ENCODE assay signal across 9 mouse cellular contexts in genomic region chr1:38836477-38836872, GRCm38 (mm10). TPM values are rescaled to one million over a fixed set of nuclear protein-coding genes. Genes with fewer than 3 reads are reported as not detected.
DNase-seq lines count a peak whose midpoint lies in the region; ATAC-seq and TF ChIP-seq lines count a peak whose summit lies in the region.
"Had no signal": no experiment of that assay in that cellular context is flagged by ENCODE, and none has a peak within 500 bp of the region (broad histone marks: within the 10 kb centered on the region; RNA-seq: fewer than 3 reads in every experiment).

Gene Lonrf2, minus strand, starts transcription at chr1:38836711.

- ATAC-seq in kidney, embryonic 14.5 days (ENCODE audit: low FRiP score, low TSS enrichment): peak; percentile 74
- ATAC-seq in frontal cortex, adult (ENCODE audit: low TSS enrichment): peak; percentile 82
- ATAC-seq in midbrain, embryonic 12.5 days (ENCODE audit: low FRiP score, low read depth): peak; percentile 81

- peaks cover 11% of the 10 kb centered on the region for H3K27me3 ChIP-seq in kidney, embryonic 14.5 days (ENCODE audit: control insufficient read depth, insufficient read depth, low read length)
- peaks cover 39% of the 10 kb centered on the region for H3K27me3 ChIP-seq in midbrain, embryonic 12.5 days
- no peaks in the 10 kb centered on the region for H3K27me3 ChIP-seq in testis, adult 2 months (ENCODE audit: control insufficient read depth, insufficient read depth, low read length)

- H3K4me1 ChIP-seq in kidney, embryonic 14.5 days (ENCODE audit: control insufficient read depth, insufficient read depth, low read length): peaks cover 4% of the 10 kb centered on the region; the same call in 1 of the 2 replicates
- H3K4me1 ChIP-seq in midbrain, embryonic 12.5 days: peaks cover 12% of the 10 kb centered on the region
- peaks cover 8% of the 10 kb centered on the region for H3K4me1 ChIP-seq in testis, adult 2 months (ENCODE audit: control insufficient read depth, insufficient read depth, low read length)

- H3K4me3 ChIP-seq in kidney, embryonic 14.5 days (ENCODE audit: low read length): peak within 1 kb of the TSS; percentile 67
- peak within 1 kb of the TSS; percentile 72 for H3K4me3 ChIP-seq in midbrain, embryonic 12.5 days
- peak within 1 kb of the TSS; percentile 57 for H3K4me3 ChIP-seq in testis, adult 2 months (ENCODE audit: control insufficient read depth, low read depth, low read length)
- H3K4me3 ChIP-seq: myocyte had no signal

- TF ChIP-seq CTCF in testis, adult 2 months (IDR thresholded peaks at IDR 0.05; ENCODE audit: control insufficient read depth, insufficient read depth, insufficient replicate concordance, low read depth, low read length): no peak

- no peak within 1 kb of the TSS for H3K27ac ChIP-seq in kidney, embryonic 14.5 days (ENCODE audit: low read depth, low read length)
- H3K27ac ChIP-seq in midbrain, embryonic 12.5 days (replicated peaks): peak within 1 kb of the TSS; percentile 85
- no peak within 1 kb of the TSS for H3K27ac ChIP-seq in testis, adult 2 months (ENCODE audit: control insufficient read depth, insufficient read depth, low read depth, low read length)

- WGBS in kidney, embryonic 14.5 days: 3% methylated on average over 31 of the region's 47 CpGs
- 1% methylated on average over 41 of the region's 47 CpGs for WGBS in midbrain, embryonic 12.5 days

- peak within 1 kb of the TSS; percentile 78 for H3K4me2 ChIP-seq in kidney, embryonic 14.5 days (replicated peaks; ENCODE audit: low read depth, low read length)
- H3K4me2 ChIP-seq in midbrain, embryonic 12.5 days (replicated peaks): peak within 1 kb of the TSS; percentile 98

- H3K9ac ChIP-seq in kidney, embryonic 14.5 days (ENCODE audit: low read depth, low read length): peak within 1 kb of the TSS; percentile 79
- peak within 1 kb of the TSS; percentile 81 for H3K9ac ChIP-seq in midbrain, embryonic 12.5 days (replicated peaks)

- no peak for TF ChIP-seq POLR2A in testis, adult 2 months (IDR thresholded peaks at IDR 0.05; ENCODE audit: control insufficient read depth, low read depth, low read length)

- DNase-seq in kidney, adult 11 months: no peak
- DNase-seq in cerebellum, adult 8-10 months: peak; percentile 71
- DNase-seq in layer of hippocampus, adult 9-11 months: peak; percentile 83
- no peak for DNase-seq in urinary bladder, postnatal 14 days (ENCODE audit: low spot score)

- H3K36me3 ChIP-seq in kidney, embryonic 14.5 days (ENCODE audit: control insufficient read depth, insufficient read depth, low read length): no peaks in the 10 kb centered on the region
- H3K36me3 ChIP-seq in midbrain, embryonic 12.5 days: no peaks in the 10 kb centered on the region; the same call in 1 of the 2 replicates
- no peaks in the 10 kb centered on the region for H3K36me3 ChIP-seq in testis, adult 2 months (ENCODE audit: control insufficient read depth, insufficient read depth, low read length)

- H3K9me3 ChIP-seq in kidney, embryonic 14.5 days (ENCODE audit: control insufficient read depth, low read length): no peaks in the 10 kb centered on the region
- H3K9me3 ChIP-seq in midbrain, embryonic 12.5 days: no peaks in the 10 kb centered on the region

RNA-seq across cellular contexts. Expression of gene Lonrf2, which starts in this region (rescaled TPM):
- 1.4 and 2.6 TPM in 2 replicates for polyA plus RNA-seq in kidney, embryonic 14.5 days (2014; fragmentation: Nextera tagmentation; extraction: Ambion mirVana)
- polyA plus RNA-seq in midbrain, embryonic 12.5 days (2016; fragmentation: Nextera tagmentation; extraction: Ambion mirVana): 5.2 and 7.5 TPM in 2 replicates
- polyA plus RNA-seq in testis, adult 2 months (2012; rRNA removed): 0.28 and 0.29 TPM in 2 replicates
- polyA plus RNA-seq: myocyte had no signal

Comparison
In these comparisons a context has a peak if more than half of its experiments do, and no peak if none do; other contexts are left out.
1. DNase-seq: peak in cerebellum, adult 8-10 months (single experiment) and layer of hippocampus, adult 9-11 months (single experiment); none in kidney, adult 11 months (single experiment) and urinary bladder, postnatal 14 days (single experiment).
2. Peak in every context shown above with its lines, with median percentiles within 50 percentile points of each other: ATAC-seq and H3K4me3 ChIP-seq.